Mouse (Mus musculus): ENCODE data around the gene Tspan9. TPM values are rescaled to one million over a fixed set of nuclear protein-coding genes. Genes with fewer than 3 reads are reported as not detected.

Gene Tspan9
- polyA plus RNA-seq, 1 experiment from 2014 or later = 44.1 TPM

GRCm38 (mm10) chr6:128043486-128043885, 99.9 kb downstream of the Tspan9 start:
- 88% methylated on average over 6 of the region's 6 CpGs for WGBS

GRCm38 (mm10) chr6:128041836-128042235, 101.6 kb downstream of the Tspan9 start:
- H3K9me3 ChIP-seq (ENCODE audit: control insufficient read depth, low read length) = no peaks in the 10 kb centered on the region
- no peak overlapping the region for H3K27ac ChIP-seq (ENCODE audit: low read depth, low read length)
- DNase-seq (ENCODE audit: low spot score, missing footprints) (no peak), ATAC-seq (ENCODE audit: low FRiP score) (no peak)
- peaks cover 10% of the 10 kb centered on the region for H3K4me1 ChIP-seq (ENCODE audit: control insufficient read depth, insufficient read depth, low read length)
- H3K36me3 ChIP-seq (ENCODE audit: control insufficient read depth, insufficient read depth, low read length) = no peaks in the 10 kb centered on the region
- H3K4me2 ChIP-seq = no peak overlapping the region
- 67% methylated on average over 6 of the region's 6 CpGs for WGBS
- no peak overlapping the region for H3K9ac ChIP-seq (ENCODE audit: low read length)
- no peaks in the 10 kb centered on the region; the same call in 1 of the 2 replicates for H3K27me3 ChIP-seq (ENCODE audit: control insufficient read depth, insufficient read depth, low read length)
- H3K4me3 ChIP-seq (ENCODE audit: low read depth, low read length) = no peak overlapping the region

More at GRCm38 (mm10) chr6:128043486-128043885, 99.9 kb downstream of the Tspan9 start:
- no peaks in the 10 kb centered on the region for H3K9me3 ChIP-seq (ENCODE audit: control insufficient read depth, low read length)
- no peaks in the 10 kb centered on the region for H3K36me3 ChIP-seq (ENCODE audit: control insufficient read depth, insufficient read depth, low read length)
- H3K27ac ChIP-seq (ENCODE audit: low read depth, low read length) = no peak overlapping the region
- ATAC-seq (ENCODE audit: low FRiP score) (no peak), DNase-seq (ENCODE audit: low spot score, missing footprints) (no peak)
- no peaks in the 10 kb centered on the region for H3K27me3 ChIP-seq (ENCODE audit: control insufficient read depth, insufficient read depth, low read length)
- no peak overlapping the region for H3K4me2 ChIP-seq
- no peak overlapping the region for H3K9ac ChIP-seq (ENCODE audit: low read length)
- H3K4me3 ChIP-seq (ENCODE audit: low read depth, low read length) = no peak overlapping the region
- peaks cover 10% of the 10 kb centered on the region for H3K4me1 ChIP-seq (ENCODE audit: control insufficient read depth, insufficient read depth, low read length)

GRCm38 (mm10) chr6:128039077-128039766, 104.2 kb downstream of the Tspan9 start:
- Histone ChIP-seq H3K27me3 (ENCODE audit: control insufficient read depth, insufficient read depth, low read length) (peaks cover 3% of the 10 kb centered on the region; the same call in 1 of the 2 replicates), H3K9me3 (ENCODE audit: control insufficient read depth, low read length) (no peaks in the 10 kb centered on the region), H3K4me2 (no peak overlapping the region), H3K4me3 (ENCODE audit: low read depth, low read length) (no peak overlapping the region), H3K9ac (ENCODE audit: low read length) (no peak overlapping the region), H3K27ac (ENCODE audit: low read depth, low read length) (no peak overlapping the region), H3K4me1 (ENCODE audit: control insufficient read depth, insufficient read depth, low read length) (peaks cover 20% of the 10 kb centered on the region), H3K36me3 (ENCODE audit: control insufficient read depth, insufficient read depth, low read length) (no peaks in the 10 kb centered on the region)
- DNase-seq (ENCODE audit: low spot score, missing footprints) = no peak
- WGBS = 83% methylated on average over 9 of the region's 9 CpGs
- ATAC-seq (ENCODE audit: low FRiP score) = no peak

- WGBS = 40% methylated on average over 6 of the region's 6 CpGs
Observed at GRCm38 (mm10) chr6:128038568-128038967, 104.8 kb downstream of the Tspan9 start.

GRCm38 (mm10) chr6:128036597-128036996, 106.8 kb downstream of the Tspan9 start:
- Histone ChIP-seq H3K4me3 (ENCODE audit: low read depth, low read length) (no peak overlapping the region), H3K27ac (ENCODE audit: low read depth, low read length) (no peak overlapping the region), H3K9ac (ENCODE audit: low read length) (no peak overlapping the region), H3K9me3 (ENCODE audit: control insufficient read depth, low read length) (no peaks in the 10 kb centered on the region), H3K4me2 (no peak overlapping the region), H3K36me3 (ENCODE audit: control insufficient read depth, insufficient read depth, low read length) (no peaks in the 10 kb centered on the region), H3K4me1 (ENCODE audit: control insufficient read depth, insufficient read depth, low read length) (peaks cover 32% of the 10 kb centered on the region), H3K27me3 (ENCODE audit: control insufficient read depth, insufficient read depth, low read length) (peaks cover 14% of the 10 kb centered on the region)
- DNase-seq (ENCODE audit: low spot score, missing footprints) (no peak), ATAC-seq (ENCODE audit: low FRiP score) (no peak)
- 83% methylated on average over 9 of the region's 9 CpGs for WGBS

More at GRCm38 (mm10) chr6:128038568-128038967, 104.8 kb downstream of the Tspan9 start:
- peaks cover 5% of the 10 kb centered on the region for H3K27me3 ChIP-seq (ENCODE audit: control insufficient read depth, insufficient read depth, low read length)
- no peak overlapping the region for H3K4me3 ChIP-seq (ENCODE audit: low read depth, low read length)
- ATAC-seq (ENCODE audit: low FRiP score) (no peak), DNase-seq (ENCODE audit: low spot score, missing footprints) (no peak)
- H3K4me1 ChIP-seq (ENCODE audit: control insufficient read depth, insufficient read depth, low read length) = peaks cover 27% of the 10 kb centered on the region
- H3K9ac ChIP-seq (ENCODE audit: low read length) = no peak overlapping the region
- no peaks in the 10 kb centered on the region for H3K36me3 ChIP-seq (ENCODE audit: control insufficient read depth, insufficient read depth, low read length)
- H3K4me2 ChIP-seq = no peak overlapping the region
- H3K9me3 ChIP-seq (ENCODE audit: control insufficient read depth, low read length) = no peaks in the 10 kb centered on the region
- H3K27ac ChIP-seq (ENCODE audit: low read depth, low read length) = no peak overlapping the region

GRCm38 (mm10) chr6:128035930-128036309, 107.5 kb downstream of the Tspan9 start:
- Histone ChIP-seq H3K4me3 (ENCODE audit: low read depth, low read length) (peak overlapping the region; percentile 50), H3K27me3 (ENCODE audit: control insufficient read depth, insufficient read depth, low read length) (peaks cover 14% of the 10 kb centered on the region), H3K4me1 (ENCODE audit: control insufficient read depth, insufficient read depth, low read length) (peaks cover 32% of the 10 kb centered on the region), H3K9ac (ENCODE audit: low read length) (peak overlapping the region; percentile 54; the same call in 1 of the 2 replicates), H3K27ac (ENCODE audit: low read depth, low read length) (no peak overlapping the region), H3K4me2 (peak overlapping the region; percentile 99), H3K9me3 (ENCODE audit: control insufficient read depth, low read length) (no peaks in the 10 kb centered on the region), H3K36me3 (ENCODE audit: control insufficient read depth, insufficient read depth, low read length) (no peaks in the 10 kb centered on the region)
- ATAC-seq (ENCODE audit: low FRiP score) = peak; percentile 1; the same call in 1 of the 2 replicates
- 7% methylated on average over 4 of the region's 4 CpGs for WGBS
- peak; percentile 93 for DNase-seq (ENCODE audit: low spot score, missing footprints)

- Histone ChIP-seq H3K9ac (ENCODE audit: low read length) (peak overlapping the region; percentile 54), H3K4me3 (ENCODE audit: low read depth, low read length) (peak overlapping the region; percentile 50), H3K4me2 (peak overlapping the region; percentile 99), H3K36me3 (ENCODE audit: control insufficient read depth, insufficient read depth, low read length) (no peaks in the 10 kb centered on the region), H3K9me3 (ENCODE audit: control insufficient read depth, low read length) (no peaks in the 10 kb centered on the region), H3K4me1 (ENCODE audit: control insufficient read depth, insufficient read depth, low read length) (peaks cover 32% of the 10 kb centered on the region), H3K27me3 (ENCODE audit: control insufficient read depth, insufficient read depth, low read length) (peaks cover 14% of the 10 kb centered on the region), H3K27ac (ENCODE audit: low read depth, low read length) (no peak overlapping the region)
- under 1% methylated on average over 32 of the region's 36 CpGs for WGBS
- ATAC-seq (ENCODE audit: low FRiP score) (peak; percentile 62), DNase-seq (ENCODE audit: low spot score, missing footprints) (peak; percentile 90)
Observed at GRCm38 (mm10) chr6:128035250-128035929, 108.0 kb downstream of the Tspan9 start.

- H3K4me2 ChIP-seq = peak overlapping the region; percentile 99
- peaks cover 14% of the 10 kb centered on the region for H3K27me3 ChIP-seq (ENCODE audit: control insufficient read depth, insufficient read depth, low read length)
- H3K27ac ChIP-seq (ENCODE audit: low read depth, low read length) = peak overlapping the region; percentile 65
- H3K36me3 ChIP-seq (ENCODE audit: control insufficient read depth, insufficient read depth, low read length) = no peaks in the 10 kb centered on the region
- ATAC-seq (ENCODE audit: low FRiP score) (peak; percentile 89), DNase-seq (ENCODE audit: low spot score, missing footprints) (peak; percentile 98)
- peak overlapping the region; percentile 50 for H3K4me3 ChIP-seq (ENCODE audit: low read depth, low read length)
- WGBS = under 1% methylated on average over 80 of the region's 80 CpGs
- no peaks in the 10 kb centered on the region for H3K9me3 ChIP-seq (ENCODE audit: control insufficient read depth, low read length)
- H3K9ac ChIP-seq (ENCODE audit: low read length) = peak overlapping the region; percentile 72
- H3K4me1 ChIP-seq (ENCODE audit: control insufficient read depth, insufficient read depth, low read length) = peaks cover 32% of the 10 kb centered on the region
Observed at GRCm38 (mm10) chr6:128034317-128035249, 108.8 kb downstream of the Tspan9 start.

Data from midbrain, embryonic 11.5 days (tissue).